Mouse (Mus musculus) kidney, embryonic 14.5 days (tissue): ENCODE data around the gene Ccdc33. TPM values are rescaled to one million over a fixed set of nuclear protein-coding genes. Genes with fewer than 3 reads are reported as not detected.

Experiments used
- ATAC-seq: fragments of 200-750 bp; cut with Nextera tagmentation; 2 replicates; pipeline ENCODE4 v1.8.0; 2017; ENCODE audit warnings: moderate number of reproducible peaks, mild to moderate bottlenecking, moderate TSS enrichment, moderate library complexity; ENCODE audit not compliant: low FRiP score, low TSS enrichment
- H3K27ac ChIP-seq: fragments of 300-500 bp; sonication (generic); 2 replicates; pipeline ENCODE4 v1.5.1; 2014; ENCODE audit warnings: low read depth, mild to moderate bottlenecking, low read length, moderate library complexity, mixed read lengths
- H3K27me3 ChIP-seq: fragments of 300-500 bp; sonication (generic); 2 replicates; pipeline ENCODE4 v1.6.1; 2014; ENCODE audit warnings: mild to moderate bottlenecking, low read length; ENCODE audit not compliant: control insufficient read depth, insufficient read depth
- H3K36me3 ChIP-seq: fragments of 300-500 bp; sonication (generic); 2 replicates; pipeline ENCODE4 v1.6.1; 2014; ENCODE audit warnings: low read length, mixed read lengths; ENCODE audit not compliant: control insufficient read depth, insufficient read depth
- H3K4me1 ChIP-seq: fragments of 300-500 bp; sonication (generic); 2 replicates; pipeline ENCODE4 v1.6.1; 2014; ENCODE audit warnings: low read length, mixed read lengths; ENCODE audit not compliant: control insufficient read depth, insufficient read depth
- H3K4me2 ChIP-seq: fragments of 300-500 bp; sonication (generic); replicated peaks from 2 replicates; pipeline ENCODE4 v1.6.1; 2014; ENCODE audit warnings: low read depth, mild to moderate bottlenecking, low read length
- H3K4me3 ChIP-seq: fragments of 300-500 bp; sonication (generic); 2 replicates; pipeline ENCODE4 v1.5.1; 2014; ENCODE audit warnings: mild to moderate bottlenecking, low read length
- H3K9ac ChIP-seq: fragments of 300-500 bp; sonication (generic); 2 replicates; pipeline ENCODE4 v1.6.1; 2014; ENCODE audit warnings: low read depth, mild to moderate bottlenecking, low read length, moderate library complexity
- H3K9me3 ChIP-seq: fragments of 300-500 bp; sonication (generic); 2 replicates; pipeline ENCODE4 v1.6.1; 2016; ENCODE audit warnings: low read length; ENCODE audit not compliant: control insufficient read depth
- WGBS: fragments of 180-500 bp; shearing (Covaris S2); extraction: QIAGEN DNeasy Blood & Tissue Kit; methylation state at CpG from one replicate; pipeline ENCODE4 v1.1.7; 2014; 5-methylcytosine and 5-hydroxymethylcytosine counted together
- polyA plus RNA-seq: library from polyadenylated mRNA; unstranded; fragments of >200 nt; fragmentation: Nextera tagmentation; extraction: Ambion mirVana; gene quantifications from 2 replicates; pipeline ENCODE4 v1.2.1, GENCODE M21; 2014

Gene Ccdc33
- polyA plus RNA-seq, 1 experiment from 2014 or later, result 0.57 TPM

DNA sequence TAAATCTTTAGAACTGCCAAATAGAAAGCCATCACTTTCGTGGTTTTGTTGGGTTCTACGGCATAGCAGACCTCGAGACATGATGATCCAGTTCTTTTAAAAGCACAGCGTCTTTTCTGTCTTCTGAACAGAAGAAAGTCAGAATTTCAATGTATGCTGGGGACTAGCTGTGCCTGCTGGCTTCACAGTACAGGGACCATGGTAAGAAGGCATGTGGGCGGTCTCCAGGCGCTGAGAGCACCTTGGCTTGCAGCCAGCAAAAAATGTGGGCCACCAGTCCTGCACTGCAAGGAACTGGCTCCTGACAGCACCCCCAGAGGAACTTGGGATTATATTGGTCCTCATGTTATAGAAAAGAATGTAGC is 51.9 kb downstream of the Ccdc33 start:
- WGBS, result 84% methylated on average over 6 of the region's 6 CpGs
- no peaks in the 10 kb centered on the region for H3K36me3 ChIP-seq
- peaks cover 3% of the 10 kb centered on the region; the same call in 1 of the 2 replicates for H3K27me3 ChIP-seq
- H3K4me3 ChIP-seq, result no peak overlapping the region
- H3K9me3 ChIP-seq, result no peaks in the 10 kb centered on the region
- no peaks in the 10 kb centered on the region; the same call in 1 of the 2 replicates for H3K4me1 ChIP-seq
- H3K4me2 ChIP-seq, result no peak overlapping the region
- no peak for ATAC-seq
- no peak overlapping the region for H3K9ac ChIP-seq
- no peak overlapping the region for H3K27ac ChIP-seq

- Histone ChIP-seq H3K9ac (no peak overlapping the region), H3K27ac (no peak overlapping the region), H3K4me3 (no peak overlapping the region), H3K4me2 (no peak overlapping the region), H3K36me3 (no peaks in the 10 kb centered on the region), H3K4me1 (no peaks in the 10 kb centered on the region; the same call in 1 of the 2 replicates), H3K27me3 (peaks cover 3% of the 10 kb centered on the region; the same call in 1 of the 2 replicates), H3K9me3 (no peaks in the 10 kb centered on the region)
- WGBS, result 66% methylated on average over 6 of the region's 6 CpGs
- ATAC-seq, result no peak
These were observed 52.5 kb downstream of the Ccdc33 start for GRCm38 (mm10) chr9:58065977-58066730.

DNA sequence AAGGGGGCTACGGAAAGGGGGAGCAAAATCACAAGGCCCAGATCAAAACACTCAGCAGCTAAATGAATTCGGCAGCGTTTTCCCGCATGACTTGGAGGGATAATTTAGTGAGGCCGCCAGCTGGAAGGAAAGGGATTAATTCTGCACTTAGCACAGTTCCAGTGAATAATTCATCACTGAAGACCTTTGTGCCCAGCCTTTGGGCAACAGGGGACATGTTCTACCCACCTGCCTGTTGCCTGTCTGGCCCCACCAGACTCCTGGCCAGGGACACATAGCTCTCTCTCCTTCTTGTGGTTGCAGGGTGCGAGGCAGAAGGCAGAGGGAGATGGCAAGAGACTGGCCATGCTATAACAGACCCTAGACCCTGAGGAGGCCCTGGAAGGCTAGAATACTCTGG is 53.1 kb downstream of the Ccdc33 start:
- Histone ChIP-seq H3K27me3 (peaks cover 3% of the 10 kb centered on the region; the same call in 1 of the 2 replicates), H3K9me3 (no peaks in the 10 kb centered on the region), H3K4me1 (no peaks in the 10 kb centered on the region; the same call in 1 of the 2 replicates), H3K4me2 (no peak overlapping the region), H3K9ac (no peak overlapping the region), H3K36me3 (no peaks in the 10 kb centered on the region), H3K27ac (no peak overlapping the region), H3K4me3 (no peak overlapping the region)
- 49% methylated on average over 6 of the region's 6 CpGs for WGBS
- no peak for ATAC-seq

- H3K27me3 ChIP-seq, result peaks cover 3% of the 10 kb centered on the region; the same call in 1 of the 2 replicates
- no peak for ATAC-seq
- H3K27ac ChIP-seq, result no peak within 1 kb of the TSS
- H3K4me1 ChIP-seq, result no peaks in the 10 kb centered on the region; the same call in 1 of the 2 replicates
- whole genome bisulfite sequencing, result 12% methylated on average over 3 of the region's 3 CpGs
- no peaks in the 10 kb centered on the region for H3K9me3 ChIP-seq
- H3K36me3 ChIP-seq, result no peaks in the 10 kb centered on the region
- H3K4me3 ChIP-seq, result no peak within 1 kb of the TSS
- no peak within 1 kb of the TSS for H3K4me2 ChIP-seq
- no peak within 1 kb of the TSS for H3K9ac ChIP-seq
These were observed 55.1 kb downstream of the Ccdc33 start, which contains the start of gene Stra6 for GRCm38 (mm10) chr9:58063531-58063930. Gene Stra6, plus strand, starts transcription at chr9:58063788.

DNA sequence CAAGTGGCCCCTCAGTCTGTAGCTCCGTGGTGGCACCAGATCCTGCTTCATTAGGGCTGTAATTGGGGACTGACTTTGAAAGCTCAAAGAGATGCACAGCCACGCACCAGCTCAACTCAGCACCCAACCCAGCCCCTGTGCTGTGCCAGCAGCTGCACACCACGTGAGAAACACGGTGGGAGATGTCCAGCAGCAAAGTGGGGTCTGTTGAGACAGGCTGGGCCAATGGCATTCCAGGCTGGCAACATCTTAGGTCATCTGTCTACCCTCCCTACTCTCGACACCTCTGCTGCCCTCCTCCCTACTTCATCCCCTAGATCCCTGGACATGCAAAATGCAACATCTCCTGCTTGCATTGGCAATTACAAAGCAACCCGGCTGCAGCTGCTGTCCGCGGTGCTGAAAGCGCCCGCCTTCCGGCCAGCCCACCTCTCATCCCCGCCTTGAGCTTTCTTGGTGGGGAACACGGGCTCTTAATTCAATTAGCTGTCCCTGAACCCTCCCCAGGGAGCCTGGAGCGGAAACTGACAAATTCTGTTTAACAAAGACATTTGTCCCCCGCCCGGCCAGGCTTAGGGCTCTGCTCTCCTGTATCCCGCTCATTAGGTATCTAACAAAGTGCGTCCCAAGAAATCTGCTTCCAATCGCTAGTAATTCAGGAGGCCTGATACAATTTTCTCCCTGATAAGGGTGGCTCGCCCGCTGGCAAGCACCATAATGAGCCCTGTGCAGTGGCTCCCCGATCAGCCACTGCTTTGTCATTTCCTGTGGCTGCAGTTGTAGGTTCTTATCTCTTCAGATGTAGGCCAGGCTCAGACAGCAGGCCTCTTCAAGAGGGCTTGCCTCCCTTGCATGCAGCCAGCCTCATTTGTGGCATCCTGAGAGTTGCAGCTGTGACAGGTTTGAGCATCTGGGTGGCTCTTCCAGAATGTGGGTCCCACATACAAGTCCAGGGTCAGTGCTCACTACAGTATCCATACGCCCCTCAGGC is 57.7 kb downstream of the Ccdc33 start:
- 13% methylated on average over 23 of the region's 23 CpGs for WGBS
- Histone ChIP-seq H3K9ac (no peak overlapping the region), H3K27me3 (peaks cover 3% of the 10 kb centered on the region; the same call in 1 of the 2 replicates), H3K4me3 (no peak overlapping the region), H3K4me1 (0 out of 2 replicates have a peak, but pooled peaks cover 3% of the 10 kb centered on the region), H3K27ac (no peak overlapping the region), H3K4me2 (no peak overlapping the region), H3K36me3 (no peaks in the 10 kb centered on the region), H3K9me3 (no peaks in the 10 kb centered on the region)
- peak; percentile 43; the same call in 1 of the 2 replicates for ATAC-seq

DNA sequence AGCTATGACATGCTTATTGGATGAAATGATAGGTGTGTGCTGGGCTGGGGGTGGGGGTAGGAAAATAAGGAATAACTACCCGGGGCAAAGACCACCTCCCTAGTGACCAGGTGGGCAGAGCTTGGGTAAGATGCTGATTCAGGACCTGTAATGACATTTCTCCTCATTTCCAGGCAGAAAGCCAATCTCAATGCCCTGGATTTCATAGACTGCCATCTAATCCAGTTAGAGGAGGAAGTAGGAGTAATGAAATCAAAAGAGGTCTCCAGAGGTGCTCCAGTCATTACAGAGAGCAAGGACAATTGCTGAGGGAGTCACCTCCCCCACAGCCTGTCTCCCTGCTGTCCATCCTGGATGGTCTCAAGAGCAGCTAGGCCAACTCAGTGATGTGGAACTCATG is 58.7 kb downstream of the Ccdc33 start:
- 0 out of 2 replicates have a peak, but pooled peaks cover 8% of the 10 kb centered on the region for H3K4me1 ChIP-seq
- no peak overlapping the region for H3K27ac ChIP-seq
- H3K9me3 ChIP-seq, result no peaks in the 10 kb centered on the region
- H3K4me2 ChIP-seq, result no peak overlapping the region
- ATAC-seq, result no peak
- no peak overlapping the region for H3K9ac ChIP-seq
- H3K36me3 ChIP-seq, result no peaks in the 10 kb centered on the region
- H3K27me3 ChIP-seq, result peaks cover 3% of the 10 kb centered on the region; the same call in 1 of the 2 replicates
- no peak overlapping the region for H3K4me3 ChIP-seq
- 61% methylated on average over 1 of the region's 1 CpGs for WGBS

GRCm38 (mm10) chr9:58055666-58056065 is 63.0 kb downstream of the Ccdc33 start:
- Histone ChIP-seq H3K4me1 (peaks cover 17% of the 10 kb centered on the region; the same call in 1 of the 2 replicates), H3K9me3 (no peaks in the 10 kb centered on the region), H3K9ac (no peak overlapping the region), H3K27me3 (no peaks in the 10 kb centered on the region), H3K4me3 (no peak overlapping the region), H3K27ac (no peak overlapping the region), H3K36me3 (no peaks in the 10 kb centered on the region), H3K4me2 (no peak overlapping the region)
- WGBS, result 49% methylated on average over 5 of the region's 5 CpGs
- ATAC-seq, result peak; percentile 52; the same call in 1 of the 2 replicates

GRCm38 (mm10) chr9:58054032-58054431 is 64.6 kb downstream of the Ccdc33 start:
- WGBS, result 90% methylated on average over 1 of the region's 1 CpGs
- Histone ChIP-seq H3K4me2 (no peak overlapping the region), H3K36me3 (no peaks in the 10 kb centered on the region), H3K27ac (no peak overlapping the region), H3K9ac (no peak overlapping the region), H3K27me3 (no peaks in the 10 kb centered on the region), H3K4me1 (peaks cover 17% of the 10 kb centered on the region; the same call in 1 of the 2 replicates), H3K4me3 (no peak overlapping the region), H3K9me3 (no peaks in the 10 kb centered on the region)
- ATAC-seq, result no peak
